Mouse (Mus musculus): ENCODE results near the gene Bend6.

GRCm38 (mm10) chr1:33916554-33916953 lies 8.9 kb upstream of the Bend6 start:
- TF ChIP-seq CTCF (IDR thresholded peaks at IDR 0.05; ENCODE audit: low read depth, low read length) (no peak), POLR2A (IDR thresholded peaks at IDR 0.05; ENCODE audit: borderline replicate concordance, low read depth, low read length) (no peak)
